Mouse (Mus musculus): ENCODE measurements around the gene Olfr148. TPM values are rescaled to one million over a fixed set of nuclear protein-coding genes. Genes with fewer than 3 reads are reported as not detected.

Olfr148 gene
- polyA plus RNA-seq (2015; fragmentation: Nextera tagmentation; extraction: Ambion mirVana) = not detected in 2 replicates

DNA sequence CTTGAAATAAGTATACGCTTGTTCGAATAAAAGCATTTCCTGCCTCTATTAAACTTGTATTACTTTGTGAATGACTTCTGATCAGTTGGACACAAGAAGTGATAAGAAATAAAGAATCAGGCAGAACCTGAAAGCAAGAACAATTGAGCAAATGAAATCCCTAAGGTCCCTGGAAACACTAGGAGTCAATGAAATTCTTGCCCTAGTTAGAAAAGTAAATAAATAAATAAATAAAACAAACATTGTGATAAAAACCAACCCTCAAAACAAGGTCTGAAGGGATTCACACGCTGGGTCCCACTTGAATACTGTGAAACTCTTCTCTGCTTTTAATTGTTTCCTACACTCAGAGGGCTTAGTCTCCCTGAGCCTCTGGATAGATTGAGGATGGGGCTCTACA lies at the start of gene Olfr148:
Gene Olfr148, plus strand, starts transcription at position 301 of the 400 bp plus-strand sequence.
- H3K4me3 ChIP-seq (ENCODE audit: low read length) = no peak within 1 kb of the TSS
- ATAC-seq (replicated peaks; ENCODE audit: extremely low read depth, insufficient read depth, low FRiP score) = no peak
- H3K36me3 ChIP-seq (ENCODE audit: control insufficient read depth, insufficient read depth) = no peaks in the 10 kb centered on the region
- no peaks in the 10 kb centered on the region for H3K27me3 ChIP-seq (ENCODE audit: control insufficient read depth, insufficient read depth, low read length)
- no peak within 1 kb of the TSS for H3K27ac ChIP-seq (ENCODE audit: low read length)
- no peak within 1 kb of the TSS for H3K9ac ChIP-seq (ENCODE audit: low read length)
- H3K4me2 ChIP-seq (ENCODE audit: low read depth, low read length) = no peak within 1 kb of the TSS
- 65% methylated on average over 3 of the region's 3 CpGs for WGBS
- no peaks in the 10 kb centered on the region for H3K9me3 ChIP-seq (replicated peaks; ENCODE audit: control insufficient read depth, low read length)
- H3K4me1 ChIP-seq (ENCODE audit: control insufficient read depth, insufficient read depth, low read length) = no peaks in the 10 kb centered on the region

DNA sequence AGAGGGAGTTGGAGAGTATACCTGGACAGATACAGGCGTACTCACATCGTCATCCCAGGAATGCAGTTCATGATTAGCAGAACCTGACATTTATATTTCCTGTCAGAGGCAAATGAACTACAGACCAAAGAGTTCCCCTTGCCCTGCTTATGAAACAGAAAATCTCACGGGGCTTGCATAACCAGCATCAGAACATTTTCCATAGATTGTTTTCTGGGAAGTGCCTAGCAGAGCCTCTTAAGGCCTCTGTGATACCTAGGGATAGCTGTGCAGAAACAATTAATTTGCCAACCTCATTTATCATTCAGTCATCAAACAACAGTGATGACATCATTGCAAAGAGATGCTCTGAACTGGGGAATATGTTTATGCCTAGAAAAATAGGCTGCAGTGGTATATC lies 35.0 kb upstream of the Olfr148 start, which contains the start of gene Olfr959:
Gene Olfr959, minus strand, starts transcription at position 101 of the 400 bp plus-strand sequence.
- Histone ChIP-seq H3K4me3 (ENCODE audit: low read length) (no peak within 1 kb of the TSS), H3K27ac (ENCODE audit: low read length) (no peak within 1 kb of the TSS), H3K9me3 (replicated peaks; ENCODE audit: control insufficient read depth, low read length) (no peaks in the 10 kb centered on the region), H3K27me3 (ENCODE audit: control insufficient read depth, insufficient read depth, low read length) (no peaks in the 10 kb centered on the region), H3K9ac (ENCODE audit: low read length) (no peak within 1 kb of the TSS), H3K4me2 (ENCODE audit: low read depth, low read length) (no peak within 1 kb of the TSS), H3K4me1 (ENCODE audit: control insufficient read depth, insufficient read depth, low read length) (no peaks in the 10 kb centered on the region), H3K36me3 (ENCODE audit: control insufficient read depth, insufficient read depth) (no peaks in the 10 kb centered on the region)
- WGBS = 62% methylated on average over 3 of the region's 3 CpGs
- no peak for ATAC-seq (replicated peaks; ENCODE audit: extremely low read depth, insufficient read depth, low FRiP score)

DNA sequence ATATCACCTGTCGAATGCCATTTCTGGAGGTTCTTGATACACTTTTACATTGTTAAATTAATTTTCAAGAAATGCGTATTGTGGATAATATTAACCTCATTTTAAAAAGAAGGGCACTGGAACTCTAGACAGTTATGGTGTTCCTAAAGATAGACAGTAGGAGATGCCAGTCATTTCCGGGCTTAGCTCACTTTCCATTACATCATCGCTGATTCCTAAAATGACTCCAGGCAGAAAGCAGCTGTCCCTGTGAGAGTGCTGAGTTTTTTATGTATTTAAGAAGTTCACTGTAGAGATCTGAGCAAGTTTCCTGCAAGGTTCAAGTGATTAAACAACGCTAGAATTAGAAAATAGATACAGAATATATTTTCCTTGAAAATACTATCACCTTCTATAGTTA lies 33.4 kb upstream of the Olfr148 start:
- H3K4me1 ChIP-seq (ENCODE audit: control insufficient read depth, insufficient read depth, low read length) = no peaks in the 10 kb centered on the region
- H3K27me3 ChIP-seq (ENCODE audit: control insufficient read depth, insufficient read depth, low read length) = no peaks in the 10 kb centered on the region
- WGBS = 50% methylated on average over 5 of the region's 5 CpGs
- no peak overlapping the region for H3K4me3 ChIP-seq (ENCODE audit: low read length)
- no peak overlapping the region for H3K9ac ChIP-seq (ENCODE audit: low read length)
- H3K27ac ChIP-seq (ENCODE audit: low read length) = no peak overlapping the region
- no peak overlapping the region for H3K4me2 ChIP-seq (ENCODE audit: low read depth, low read length)
- H3K36me3 ChIP-seq (ENCODE audit: control insufficient read depth, insufficient read depth) = no peaks in the 10 kb centered on the region
- no peaks in the 10 kb centered on the region for H3K9me3 ChIP-seq (replicated peaks; ENCODE audit: control insufficient read depth, low read length)
- ATAC-seq (replicated peaks; ENCODE audit: extremely low read depth, insufficient read depth, low FRiP score) = peak; percentile 67; the same call in 1 of the 2 replicates

DNA sequence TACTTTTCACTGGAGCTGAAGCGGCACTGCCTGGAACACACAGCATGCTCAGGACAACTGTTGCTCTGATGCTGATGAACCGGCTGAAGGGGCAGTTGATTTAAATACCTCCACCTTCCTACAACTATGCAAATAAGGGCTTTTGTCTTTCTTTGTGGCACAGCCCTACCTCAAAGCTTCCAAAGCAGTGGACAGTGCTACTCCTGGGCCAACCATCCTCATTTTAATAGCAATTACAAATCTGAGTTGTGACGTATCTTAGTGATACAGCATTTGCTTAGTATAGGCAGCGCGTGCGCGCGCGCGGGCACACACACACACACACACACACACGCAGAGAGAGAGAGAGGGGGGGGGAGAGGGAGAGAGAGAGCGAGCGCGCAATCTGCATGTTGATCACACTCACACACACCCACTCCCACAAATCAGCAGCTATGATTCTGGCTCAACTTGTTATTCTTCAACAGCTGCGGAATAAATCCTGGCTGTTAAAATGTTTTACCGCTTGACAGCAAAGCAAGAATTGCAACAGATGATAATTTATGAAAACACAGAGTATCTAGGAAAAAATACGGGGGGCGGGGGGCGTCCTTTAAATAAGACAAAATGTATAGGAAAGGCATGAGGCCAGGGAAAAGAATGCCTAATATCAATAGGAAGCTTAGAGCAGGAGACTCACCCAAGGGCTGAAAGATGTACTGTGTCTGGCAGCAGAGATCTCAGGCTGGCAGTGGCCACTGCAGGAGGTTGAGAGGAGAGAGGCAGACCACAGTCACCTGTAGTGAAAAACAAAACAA lies 7.7 kb upstream of the Olfr148 start:
- Histone ChIP-seq H3K9me3 (replicated peaks; ENCODE audit: control insufficient read depth, low read length) (no peaks in the 10 kb centered on the region), H3K4me1 (ENCODE audit: control insufficient read depth, insufficient read depth, low read length) (peaks cover 4% of the 10 kb centered on the region), H3K27me3 (ENCODE audit: control insufficient read depth, insufficient read depth, low read length) (no peaks in the 10 kb centered on the region), H3K36me3 (ENCODE audit: control insufficient read depth, insufficient read depth) (no peaks in the 10 kb centered on the region), H3K27ac (ENCODE audit: low read length) (no peak overlapping the region), H3K4me2 (ENCODE audit: low read depth, low read length) (peak overlapping the region; percentile 77), H3K4me3 (ENCODE audit: low read length) (peak overlapping the region; percentile 60), H3K9ac (ENCODE audit: low read length) (peak overlapping the region; percentile 21)
- peak; percentile 49; the same call in 1 of the 2 replicates for ATAC-seq (replicated peaks; ENCODE audit: extremely low read depth, insufficient read depth, low FRiP score)
- WGBS = 2% methylated on average over 19 of the region's 19 CpGs

DNA sequence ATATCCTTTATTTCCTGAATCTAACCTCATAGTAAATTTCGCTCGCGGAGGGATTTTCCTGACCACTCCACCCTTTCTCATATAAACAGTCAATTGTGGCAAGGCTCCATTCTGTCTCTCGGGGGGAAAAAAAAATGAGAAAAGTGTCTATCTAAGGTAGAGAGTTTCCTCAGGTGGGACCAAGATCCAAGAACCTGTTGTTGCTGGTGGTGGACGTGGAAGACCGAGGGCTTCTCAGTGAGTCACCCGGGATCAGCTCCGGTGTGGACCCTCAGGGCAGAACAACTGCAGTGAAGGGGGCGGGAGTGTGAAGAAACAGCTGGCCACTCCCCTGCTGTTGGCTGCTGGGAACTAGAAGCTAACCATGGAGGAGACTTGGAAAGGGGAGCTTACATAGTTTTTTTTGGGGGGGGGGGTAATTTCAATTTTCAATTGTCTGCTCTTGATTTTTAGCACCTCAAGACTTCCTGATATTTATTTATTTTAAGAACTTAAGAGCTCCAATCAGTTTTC lies 7.1 kb upstream of the Olfr148 start:
- peak overlapping the region; percentile 60 for H3K4me3 ChIP-seq (ENCODE audit: low read length)
- H3K9ac ChIP-seq (ENCODE audit: low read length) = peak overlapping the region; percentile 21
- peak; percentile 78 for ATAC-seq (replicated peaks; ENCODE audit: extremely low read depth, insufficient read depth, low FRiP score)
- H3K4me1 ChIP-seq (ENCODE audit: control insufficient read depth, insufficient read depth, low read length) = peaks cover 4% of the 10 kb centered on the region
- H3K9me3 ChIP-seq (replicated peaks; ENCODE audit: control insufficient read depth, low read length) = no peaks in the 10 kb centered on the region
- H3K27me3 ChIP-seq (ENCODE audit: control insufficient read depth, insufficient read depth, low read length) = no peaks in the 10 kb centered on the region
- H3K27ac ChIP-seq (ENCODE audit: low read length) = no peak overlapping the region
- peak overlapping the region; percentile 77 for H3K4me2 ChIP-seq (ENCODE audit: low read depth, low read length)
- WGBS = 2% methylated on average over 9 of the region's 9 CpGs
- H3K36me3 ChIP-seq (ENCODE audit: control insufficient read depth, insufficient read depth) = no peaks in the 10 kb centered on the region

DNA sequence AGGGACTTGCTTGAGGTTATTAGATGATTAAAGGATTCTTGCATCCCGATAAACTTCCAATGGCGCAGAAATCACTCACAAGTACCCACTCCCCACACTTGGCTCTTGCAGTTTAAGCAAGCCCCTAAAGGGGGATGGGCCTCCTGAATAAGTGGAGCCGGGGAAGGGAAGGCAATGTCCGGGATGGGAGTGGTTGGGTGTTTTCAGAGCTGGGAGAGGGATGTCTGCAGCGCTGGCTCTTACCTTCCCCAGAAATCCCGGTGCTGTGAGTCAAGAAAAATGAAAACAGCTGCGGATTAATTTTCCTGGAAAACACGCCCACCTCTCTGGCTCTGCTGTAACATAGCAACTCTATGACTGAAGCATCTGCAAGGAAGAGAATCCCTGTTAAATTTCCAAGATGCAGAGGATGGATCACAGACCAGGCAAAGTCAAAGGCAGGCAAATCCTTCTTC lies 6.4 kb upstream of the Olfr148 start, which contains the start of gene AW551984:
Gene AW551984, minus strand, starts transcription at position 405 of the 455 bp plus-strand sequence.
- Histone ChIP-seq H3K27ac (ENCODE audit: low read length) (no peak within 1 kb of the TSS), H3K9me3 (replicated peaks; ENCODE audit: control insufficient read depth, low read length) (no peaks in the 10 kb centered on the region), H3K36me3 (ENCODE audit: control insufficient read depth, insufficient read depth) (no peaks in the 10 kb centered on the region), H3K27me3 (ENCODE audit: control insufficient read depth, insufficient read depth, low read length) (no peaks in the 10 kb centered on the region), H3K4me3 (ENCODE audit: low read length) (peak within 1 kb of the TSS; percentile 60), H3K4me2 (ENCODE audit: low read depth, low read length) (peak within 1 kb of the TSS; percentile 77), H3K9ac (ENCODE audit: low read length) (peak within 1 kb of the TSS; percentile 21), H3K4me1 (ENCODE audit: control insufficient read depth, insufficient read depth, low read length) (peaks cover 4% of the 10 kb centered on the region)
- WGBS = 2% methylated on average over 8 of the region's 8 CpGs
- ATAC-seq (replicated peaks; ENCODE audit: extremely low read depth, insufficient read depth, low FRiP score) = no peak

DNA sequence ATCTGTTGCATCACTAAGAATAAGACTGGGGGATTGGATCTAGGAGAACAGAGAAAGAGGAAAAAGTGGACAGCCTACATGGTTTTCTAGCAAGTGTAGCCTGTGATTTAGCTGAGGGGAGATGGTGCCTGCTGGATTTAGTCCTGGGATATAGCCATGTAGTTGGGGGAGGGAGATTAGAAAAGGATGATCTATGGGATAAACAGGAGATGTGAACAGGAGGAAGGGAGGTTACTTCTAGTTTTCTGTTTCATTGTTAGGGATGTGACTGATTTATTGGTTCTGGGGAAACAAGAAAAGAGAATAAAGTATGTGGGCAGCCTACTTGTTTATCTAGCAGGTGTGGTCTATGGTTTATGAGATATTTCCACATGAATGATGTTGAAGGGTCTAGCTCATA lies 2.0 kb upstream of the Olfr148 start:
- Histone ChIP-seq H3K36me3 (ENCODE audit: control insufficient read depth, insufficient read depth) (no peaks in the 10 kb centered on the region), H3K27me3 (ENCODE audit: control insufficient read depth, insufficient read depth, low read length) (no peaks in the 10 kb centered on the region), H3K4me2 (ENCODE audit: low read depth, low read length) (no peak overlapping the region), H3K4me3 (ENCODE audit: low read length) (no peak overlapping the region), H3K4me1 (ENCODE audit: control insufficient read depth, insufficient read depth, low read length) (peaks cover 4% of the 10 kb centered on the region), H3K9ac (ENCODE audit: low read length) (no peak overlapping the region), H3K27ac (ENCODE audit: low read length) (no peak overlapping the region), H3K9me3 (replicated peaks; ENCODE audit: control insufficient read depth, low read length) (no peaks in the 10 kb centered on the region)
- no peak for ATAC-seq (replicated peaks; ENCODE audit: extremely low read depth, insufficient read depth, low FRiP score)

DNA sequence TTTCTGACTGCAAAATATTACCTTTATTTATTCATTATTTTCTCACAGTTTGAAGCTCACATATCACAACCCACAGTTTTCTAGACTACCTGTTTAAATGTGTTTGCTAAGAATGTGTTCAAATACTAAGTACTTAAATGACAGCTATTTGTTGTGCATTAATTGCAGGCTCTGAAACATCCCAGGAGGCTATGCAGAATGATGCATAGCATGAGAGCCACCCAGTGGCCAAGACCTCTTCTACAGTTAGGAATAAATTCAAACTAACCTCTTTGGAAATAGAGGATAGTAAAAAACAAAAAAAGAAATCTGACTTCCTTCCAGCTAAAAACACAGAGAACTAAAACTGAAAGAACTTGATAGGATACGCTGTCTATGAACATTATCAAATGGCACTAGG lies 1.5 kb downstream of the Olfr148 start:
- no peak overlapping the region for H3K4me2 ChIP-seq (ENCODE audit: low read depth, low read length)
- no peak overlapping the region for H3K9ac ChIP-seq (ENCODE audit: low read length)
- H3K4me3 ChIP-seq (ENCODE audit: low read length) = no peak overlapping the region

DNA sequence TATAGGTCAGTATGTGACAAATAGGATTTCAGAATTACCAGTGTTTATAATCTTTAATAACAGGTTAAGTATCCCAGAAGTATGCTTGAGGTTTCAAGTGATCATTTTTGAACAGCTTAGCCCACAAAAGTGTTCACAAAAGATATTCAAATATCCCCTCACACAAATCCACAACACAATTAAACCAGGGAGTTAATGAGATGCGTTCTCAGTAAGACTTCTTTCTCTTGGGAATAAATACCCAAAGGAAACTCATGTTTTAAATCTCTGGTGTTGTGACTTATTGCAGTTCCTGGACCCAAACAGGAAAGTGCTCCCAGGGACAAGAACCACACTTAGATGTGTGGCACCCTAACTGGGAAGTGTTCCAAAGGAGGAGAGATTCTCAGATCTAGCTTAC lies 10.6 kb downstream of the Olfr148 start, which contains the start of gene Olfr960:
Gene Olfr960, plus strand, starts transcription at position 301 of the 400 bp plus-strand sequence.
- Histone ChIP-seq H3K36me3 (ENCODE audit: control insufficient read depth, insufficient read depth) (no peaks in the 10 kb centered on the region), H3K9ac (ENCODE audit: low read length) (no peak within 1 kb of the TSS), H3K27ac (ENCODE audit: low read length) (no peak within 1 kb of the TSS), H3K4me1 (ENCODE audit: control insufficient read depth, insufficient read depth, low read length) (no peaks in the 10 kb centered on the region), H3K27me3 (ENCODE audit: control insufficient read depth, insufficient read depth, low read length) (no peaks in the 10 kb centered on the region), H3K9me3 (replicated peaks; ENCODE audit: control insufficient read depth, low read length) (no peaks in the 10 kb centered on the region), H3K4me3 (ENCODE audit: low read length) (no peak within 1 kb of the TSS), H3K4me2 (ENCODE audit: low read depth, low read length) (no peak within 1 kb of the TSS)
- 63% methylated on average over 1 of the region's 1 CpGs for WGBS
- no peak for ATAC-seq (replicated peaks; ENCODE audit: extremely low read depth, insufficient read depth, low FRiP score)

More for the DNA sequence above, 1.5 kb downstream of the Olfr148 start:
- WGBS = 30% methylated on average over 1 of the region's 1 CpGs
- Histone ChIP-seq H3K27ac (ENCODE audit: low read length) (no peak overlapping the region), H3K4me1 (ENCODE audit: control insufficient read depth, insufficient read depth, low read length) (no peaks in the 10 kb centered on the region), H3K9me3 (replicated peaks; ENCODE audit: control insufficient read depth, low read length) (no peaks in the 10 kb centered on the region), H3K27me3 (ENCODE audit: control insufficient read depth, insufficient read depth, low read length) (no peaks in the 10 kb centered on the region), H3K36me3 (ENCODE audit: control insufficient read depth, insufficient read depth) (no peaks in the 10 kb centered on the region)
- no peak for ATAC-seq (replicated peaks; ENCODE audit: extremely low read depth, insufficient read depth, low FRiP score)
